Mouse (Mus musculus) kidney, embryonic 15.5 days (tissue): ENCODE measurements around the gene Th. TPM values are rescaled to one million over a fixed set of nuclear protein-coding genes. Genes with fewer than 3 reads are reported as not detected.
A peak's percentile ranks its signal among the peaks of the same experiment; 100 is the strongest.

Experiments
- ATAC-seq: fragments of 200-750 bp; cut with Nextera tagmentation; replicated peaks from 2 replicates; pipeline ENCODE4 v1.8.0; 2017; ENCODE audit warnings: moderate TSS enrichment; ENCODE audit not compliant: low FRiP score
- H3K27ac ChIP-seq: fragments of 300-500 bp; sonication (generic); 2 replicates; pipeline ENCODE4 v1.5.1; 2015; ENCODE audit warnings: mild to moderate bottlenecking, inconsistent platforms
- H3K27me3 ChIP-seq: fragments of 300-500 bp; sonication (generic); 2 replicates; pipeline ENCODE4 v1.6.1; 2015; ENCODE audit warnings: inconsistent platforms
- H3K36me3 ChIP-seq: fragments of 300-500 bp; sonication (generic); 2 replicates; pipeline ENCODE4 v1.6.1; 2015; ENCODE audit warnings: inconsistent platforms
- H3K4me1 ChIP-seq: fragments of 300-500 bp; sonication (generic); 2 replicates; pipeline ENCODE4 v1.6.1; 2015; ENCODE audit warnings: inconsistent platforms
- H3K4me2 ChIP-seq: fragments of 300-500 bp; sonication (generic); 2 replicates; pipeline ENCODE4 v1.6.1; 2015; ENCODE audit warnings: moderate library complexity, mild to moderate bottlenecking, inconsistent platforms
- H3K4me3 ChIP-seq: fragments of 300-500 bp; sonication (generic); replicated peaks from 2 replicates; pipeline ENCODE4 v1.5.1; 2015; ENCODE audit warnings: mild to moderate bottlenecking, inconsistent platforms
- H3K9ac ChIP-seq: fragments of 300-500 bp; sonication (generic); 2 replicates; pipeline ENCODE4 v1.6.1; 2015; ENCODE audit warnings: mild to moderate bottlenecking, inconsistent platforms
- H3K9me3 ChIP-seq: fragments of 300-500 bp; sonication (generic); replicated peaks from 2 replicates; pipeline ENCODE4 v1.6.1; 2016; ENCODE audit warnings: inconsistent platforms
- WGBS: fragments of 180-500 bp; shearing (Covaris S2); methylation state at CpG from one replicate; pipeline ENCODE4 v1.1.7; 2015; ENCODE audit warnings: mixed read lengths; 5-methylcytosine and 5-hydroxymethylcytosine counted together
- polyA plus RNA-seq: library from polyadenylated mRNA; unstranded; fragments of >200 nt; fragmentation: Nextera tagmentation; extraction: Ambion mirVana; gene quantifications from 2 replicates; pipeline ENCODE4 v1.2.1, GENCODE M21; 2015

The Th gene
- polyA plus RNA-seq, result 5.5 and 35.4 TPM in 2 replicates

DNA sequence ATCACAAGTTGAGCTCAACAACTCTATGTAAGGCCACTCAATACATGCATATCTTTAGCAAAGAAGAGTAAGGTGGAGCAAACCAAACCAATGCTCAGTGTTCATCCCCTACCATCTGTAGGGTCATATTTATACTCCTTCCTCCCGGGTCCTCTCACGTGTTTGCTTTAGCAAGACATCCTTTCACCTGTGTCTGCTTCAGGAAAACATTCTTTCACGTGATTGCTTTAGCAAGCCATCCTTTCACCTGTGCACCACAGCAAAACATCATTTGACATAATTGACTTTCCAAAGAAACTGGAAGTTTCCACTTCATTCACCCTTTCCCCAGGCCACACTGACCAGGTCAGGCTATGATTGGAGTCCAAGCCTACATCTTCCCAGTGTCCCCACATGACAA, at the start of gene Th:
Gene Th, minus strand, starts transcription at position 101 of the 400 bp plus-strand sequence.
- H3K4me2 ChIP-seq, result no peak within 1 kb of the TSS
- no peaks in the 10 kb centered on the region for H3K9me3 ChIP-seq
- no peaks in the 10 kb centered on the region for H3K36me3 ChIP-seq
- no peak within 1 kb of the TSS for H3K9ac ChIP-seq
- no peaks in the 10 kb centered on the region for H3K27me3 ChIP-seq
- no peak within 1 kb of the TSS for H3K27ac ChIP-seq
- 80% methylated on average over 3 of the region's 3 CpGs for WGBS
- no peak for ATAC-seq
- H3K4me3 ChIP-seq, result no peak within 1 kb of the TSS
- no peaks in the 10 kb centered on the region for H3K4me1 ChIP-seq

DNA sequence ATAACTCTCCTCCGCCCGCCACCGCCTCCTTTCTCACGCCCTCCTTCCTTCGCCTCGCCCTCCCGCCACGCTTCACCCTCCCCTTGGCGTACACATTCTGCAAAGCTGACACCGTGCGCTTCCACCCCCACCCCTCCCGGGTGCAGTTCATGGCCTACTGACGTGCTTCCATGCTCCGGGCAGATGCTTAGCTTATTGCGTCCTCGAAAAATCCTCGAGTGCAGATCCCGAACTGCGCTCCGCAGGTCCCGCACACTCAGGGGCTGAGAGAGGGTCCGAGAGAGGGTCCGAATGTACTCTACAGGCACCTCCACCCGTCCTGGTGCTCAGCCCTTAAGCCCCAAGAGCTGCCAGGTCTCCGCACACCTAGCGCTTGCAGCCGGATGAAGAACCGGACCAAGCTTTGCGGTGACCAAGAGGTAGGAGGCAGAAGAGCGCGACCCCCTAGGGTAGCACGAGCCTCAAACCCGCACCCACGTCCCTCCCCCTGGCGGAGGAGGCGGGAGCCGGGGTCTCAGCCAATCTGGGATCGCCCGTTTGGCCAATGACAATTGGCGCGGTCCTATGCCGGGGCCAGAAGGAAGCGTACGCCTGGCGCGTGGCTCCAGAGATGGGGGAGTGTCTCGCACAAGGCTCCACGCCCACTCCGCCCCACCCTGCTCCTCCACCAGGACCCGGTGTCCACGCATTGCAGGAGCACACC, 38.0 kb upstream of the Th start, which contains the start of gene Ascl2:
Gene Ascl2, minus strand, starts transcription at position 456 of the 703 bp plus-strand sequence.
- peak within 1 kb of the TSS; percentile 89 for H3K4me2 ChIP-seq
- 1% methylated on average over 51 of the region's 51 CpGs for WGBS
- no peaks in the 10 kb centered on the region for H3K36me3 ChIP-seq
- ATAC-seq, result peak; percentile 74
- peak within 1 kb of the TSS; percentile 48 for H3K4me3 ChIP-seq
- no peak within 1 kb of the TSS for H3K27ac ChIP-seq
- H3K4me1 ChIP-seq, result peaks cover 26% of the 10 kb centered on the region
- H3K9ac ChIP-seq, result peak within 1 kb of the TSS; percentile 35
- H3K27me3 ChIP-seq, result peaks cover 83% of the 10 kb centered on the region
- no peaks in the 10 kb centered on the region for H3K9me3 ChIP-seq

DNA sequence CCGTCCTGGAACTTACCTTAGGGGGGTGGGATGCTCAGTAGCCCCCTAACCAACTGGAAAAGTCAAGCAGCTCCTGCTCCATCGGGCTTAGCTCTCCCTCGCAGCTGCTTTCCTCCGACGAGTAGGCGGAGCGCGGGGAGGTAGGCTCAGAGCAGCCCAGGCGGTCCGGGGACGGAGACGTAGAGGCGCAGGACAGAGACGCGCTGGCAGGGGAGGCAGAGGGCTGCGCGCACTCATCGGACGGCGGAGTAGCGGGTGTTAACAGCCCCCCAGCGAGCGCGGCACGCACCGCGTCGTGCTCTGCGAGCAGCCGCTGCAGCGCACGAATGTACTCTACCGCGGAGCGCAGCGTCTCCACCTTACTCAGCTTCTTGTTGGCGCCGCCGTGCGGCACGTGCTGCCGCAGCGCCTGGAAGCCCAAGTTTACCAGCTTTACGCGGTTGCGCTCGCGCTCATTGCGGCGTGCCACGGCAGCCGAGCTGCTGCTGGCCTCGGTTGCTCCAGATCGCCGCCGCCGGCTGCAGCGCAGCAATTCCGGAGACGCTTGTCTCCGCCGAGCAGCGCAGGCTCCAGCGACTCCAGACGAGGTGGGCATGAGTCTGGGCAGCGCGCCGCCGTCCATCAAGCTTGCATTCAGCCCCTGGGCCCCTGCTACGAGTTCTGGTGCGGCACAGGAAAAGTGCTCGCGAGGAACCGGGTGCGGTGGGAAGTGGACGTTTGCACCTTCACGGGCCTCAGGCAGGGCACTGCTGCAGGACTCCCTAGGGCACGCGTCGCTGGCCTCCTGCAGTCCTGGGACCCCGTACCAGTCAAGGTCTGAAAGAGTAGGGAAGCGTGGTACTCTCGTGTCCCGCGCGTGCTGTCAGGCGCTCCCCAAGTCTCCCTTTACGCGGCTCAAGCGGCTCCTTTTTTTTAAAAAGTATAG, 37.2 kb upstream of the Th start:
- H3K27ac ChIP-seq, result peak overlapping the region; percentile 10; the same call in 1 of the 2 replicates
- under 1% methylated on average over 90 of the region's 90 CpGs for WGBS

DNA sequence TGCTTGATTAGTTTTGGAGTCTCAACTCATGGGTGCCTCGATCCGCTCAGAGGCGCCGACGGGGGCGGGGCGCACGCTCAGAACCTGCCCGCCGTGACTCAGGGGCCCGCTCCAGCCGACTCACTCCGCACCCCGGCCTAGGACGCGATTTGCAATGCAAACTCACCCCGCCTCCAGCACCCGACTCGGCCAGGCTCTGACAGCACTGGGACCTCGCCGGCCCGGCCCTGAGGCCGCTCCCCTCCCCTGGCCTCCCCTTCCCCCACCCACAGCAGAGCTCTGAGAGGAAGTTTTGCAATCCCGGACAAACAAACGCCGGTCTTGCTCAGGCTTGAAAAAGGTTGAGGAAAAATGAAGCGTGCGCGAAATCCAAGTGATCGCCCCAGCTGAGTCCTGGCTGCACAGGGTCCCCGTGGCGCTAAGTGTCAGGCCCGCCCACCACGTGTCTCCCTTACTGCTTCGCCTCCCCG, 36.5 kb upstream of the Th start:
- H3K4me3 ChIP-seq, result peak overlapping the region; percentile 48
- 2% methylated on average over 36 of the region's 36 CpGs for WGBS
- H3K27ac ChIP-seq, result peak overlapping the region; percentile 10; the same call in 1 of the 2 replicates
- ATAC-seq, result peak; percentile 67
- peak overlapping the region; percentile 89 for H3K4me2 ChIP-seq
- H3K27me3 ChIP-seq, result peaks cover 83% of the 10 kb centered on the region
- peaks cover 26% of the 10 kb centered on the region for H3K4me1 ChIP-seq
- peak overlapping the region; percentile 35; the same call in 1 of the 2 replicates for H3K9ac ChIP-seq
- H3K9me3 ChIP-seq, result no peaks in the 10 kb centered on the region
- no peaks in the 10 kb centered on the region for H3K36me3 ChIP-seq

More for the DNA sequence above, 37.2 kb upstream of the Th start:
- Histone ChIP-seq H3K4me1 (peaks cover 26% of the 10 kb centered on the region), H3K4me2 (peak overlapping the region; percentile 89), H3K4me3 (peak overlapping the region; percentile 48), H3K9ac (peak overlapping the region; percentile 35), H3K27me3 (peaks cover 83% of the 10 kb centered on the region), H3K9me3 (no peaks in the 10 kb centered on the region), H3K36me3 (no peaks in the 10 kb centered on the region)
- peak; percentile 61 for ATAC-seq

DNA sequence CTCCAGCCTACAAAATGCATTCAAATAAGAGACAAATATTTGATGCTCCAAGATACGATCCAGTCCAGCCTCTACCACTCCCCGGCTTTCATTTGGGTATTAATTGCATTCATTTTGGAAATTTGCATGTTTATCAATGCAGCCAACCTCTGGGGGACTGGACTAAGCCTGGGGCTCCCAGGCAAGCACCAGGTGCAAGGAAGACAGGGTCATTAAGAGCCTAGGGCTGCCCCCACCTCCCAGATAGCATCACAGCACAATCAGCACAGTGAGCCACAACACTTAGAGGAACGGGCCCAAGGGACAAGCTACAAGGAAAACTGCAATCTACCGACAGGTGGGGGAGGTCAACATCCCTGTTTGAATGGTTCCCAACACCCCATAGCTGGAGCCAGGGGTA, 28.8 kb upstream of the Th start:
- Histone ChIP-seq H3K36me3 (no peaks in the 10 kb centered on the region), H3K9me3 (no peaks in the 10 kb centered on the region), H3K27me3 (peaks cover 9% of the 10 kb centered on the region), H3K9ac (no peak overlapping the region), H3K4me3 (no peak overlapping the region), H3K4me1 (no peaks in the 10 kb centered on the region), H3K4me2 (no peak overlapping the region), H3K27ac (no peak overlapping the region)
- no peak for ATAC-seq
- 79% methylated on average over 4 of the region's 4 CpGs for WGBS

DNA sequence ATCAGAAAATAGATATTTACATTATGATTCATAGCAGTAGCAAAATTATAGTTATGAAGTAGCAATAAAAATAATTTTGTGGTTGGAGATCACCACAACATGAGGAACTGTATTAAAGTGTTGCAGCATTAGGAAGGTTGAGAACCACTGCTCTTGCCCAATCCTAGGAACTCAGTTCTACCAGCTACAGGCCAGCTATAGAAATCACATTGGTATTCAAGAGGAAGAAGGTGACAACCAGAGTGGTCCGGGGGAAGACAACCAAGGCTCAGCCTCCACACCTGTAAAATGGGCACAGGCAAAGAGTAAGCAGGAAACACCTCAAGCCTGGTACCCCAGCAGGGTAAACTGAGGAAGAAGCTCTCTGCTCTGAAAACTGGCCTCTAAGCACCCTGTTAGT, 27.9 kb upstream of the Th start:
- H3K9me3 ChIP-seq, result no peaks in the 10 kb centered on the region
- H3K4me3 ChIP-seq, result no peak overlapping the region
- no peaks in the 10 kb centered on the region for H3K36me3 ChIP-seq
- no peak overlapping the region for H3K27ac ChIP-seq
- H3K4me1 ChIP-seq, result no peaks in the 10 kb centered on the region
- no peak overlapping the region for H3K9ac ChIP-seq
- no peak for ATAC-seq
- no peak overlapping the region for H3K4me2 ChIP-seq
- peaks cover 2% of the 10 kb centered on the region; the same call in 1 of the 2 replicates for H3K27me3 ChIP-seq
- 95% methylated on average over 1 of the region's 1 CpGs for WGBS

DNA sequence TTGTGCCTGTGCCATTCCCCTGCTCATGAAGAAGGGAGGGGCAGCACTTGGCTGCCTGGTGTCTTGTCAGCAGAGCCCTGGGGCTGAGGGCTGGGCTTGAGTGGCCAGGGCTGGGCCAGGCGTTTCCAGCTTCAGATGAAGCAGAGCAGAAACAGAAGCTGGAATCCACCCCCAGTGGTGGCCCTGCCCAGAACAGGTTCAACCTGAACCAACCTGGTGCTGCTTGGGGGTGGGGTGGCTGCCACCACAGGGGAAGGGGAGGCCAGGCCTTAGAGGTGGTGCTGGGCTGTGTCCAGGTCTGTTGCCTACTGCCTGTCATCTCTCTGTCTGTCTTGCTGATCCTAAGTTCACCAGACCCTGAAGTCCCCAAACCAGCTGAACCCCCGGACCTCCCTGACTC, 25.1 kb upstream of the Th start:
- no peak; the same call in 1 of the 2 replicates for ATAC-seq
- WGBS, result 65% methylated on average over 2 of the region's 2 CpGs

DNA sequence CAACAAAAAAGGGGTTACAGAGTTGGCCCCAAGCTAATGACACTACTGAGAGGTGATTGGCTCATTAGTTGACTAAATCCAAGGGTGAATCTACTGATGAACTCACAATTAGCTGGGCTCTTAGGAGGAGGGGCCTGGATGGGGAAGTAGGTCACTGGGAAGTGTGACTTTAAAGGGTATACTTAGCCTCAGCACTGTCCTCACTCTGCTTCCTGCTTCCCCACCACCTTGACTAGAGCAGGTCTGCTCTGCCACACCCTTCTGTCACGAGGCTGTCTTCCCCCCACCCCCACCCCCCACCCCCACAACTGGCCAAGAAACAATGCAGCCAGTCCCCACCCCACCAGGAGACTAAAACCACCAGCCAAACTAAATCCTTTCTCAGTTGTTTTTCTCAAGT, 18.6 kb upstream of the Th start:
- Histone ChIP-seq H3K27ac (no peak overlapping the region), H3K9ac (no peak overlapping the region), H3K4me1 (0 out of 2 replicates have a peak, but pooled peaks cover 2% of the 10 kb centered on the region), H3K36me3 (no peaks in the 10 kb centered on the region), H3K9me3 (no peaks in the 10 kb centered on the region), H3K4me3 (no peak overlapping the region), H3K4me2 (no peak overlapping the region), H3K27me3 (no peaks in the 10 kb centered on the region)
- WGBS, result 0% methylated on average over 1 of the region's 1 CpGs
- ATAC-seq, result no peak

More for the DNA sequence above, 25.1 kb upstream of the Th start:
- H3K9ac ChIP-seq, result no peak overlapping the region
- no peak overlapping the region for H3K27ac ChIP-seq
- H3K4me1 ChIP-seq, result no peaks in the 10 kb centered on the region
- H3K9me3 ChIP-seq, result no peaks in the 10 kb centered on the region
- H3K4me2 ChIP-seq, result no peak overlapping the region
- H3K36me3 ChIP-seq, result no peaks in the 10 kb centered on the region
- H3K4me3 ChIP-seq, result no peak overlapping the region
- no peaks in the 10 kb centered on the region for H3K27me3 ChIP-seq

DNA sequence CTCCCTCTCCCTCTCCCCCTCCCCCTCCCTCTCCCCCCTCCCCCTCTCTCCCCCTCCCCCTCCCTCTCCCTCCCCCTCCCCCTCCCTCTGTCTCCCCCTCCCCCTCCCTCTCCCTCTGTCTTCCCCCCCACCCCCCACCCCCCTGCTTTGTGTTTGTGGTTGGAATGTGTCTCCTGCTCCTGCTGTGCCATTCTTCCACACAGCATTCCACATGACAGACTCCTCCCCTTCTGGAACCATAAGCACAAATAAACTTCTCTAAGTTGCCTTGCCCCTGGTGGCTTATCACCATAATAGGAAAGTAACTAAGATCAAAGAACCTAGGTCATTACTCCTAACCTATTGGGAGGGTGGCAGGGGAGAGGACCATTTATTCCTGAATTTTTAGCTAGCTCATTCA, 6.7 kb upstream of the Th start:
- ATAC-seq, result no peak
- Histone ChIP-seq H3K9me3 (no peaks in the 10 kb centered on the region), H3K9ac (no peak overlapping the region), H3K4me2 (no peak overlapping the region), H3K27ac (no peak overlapping the region), H3K4me1 (no peaks in the 10 kb centered on the region), H3K4me3 (no peak overlapping the region), H3K36me3 (no peaks in the 10 kb centered on the region), H3K27me3 (0 out of 2 replicates have a peak, but pooled peaks cover 3% of the 10 kb centered on the region)

DNA sequence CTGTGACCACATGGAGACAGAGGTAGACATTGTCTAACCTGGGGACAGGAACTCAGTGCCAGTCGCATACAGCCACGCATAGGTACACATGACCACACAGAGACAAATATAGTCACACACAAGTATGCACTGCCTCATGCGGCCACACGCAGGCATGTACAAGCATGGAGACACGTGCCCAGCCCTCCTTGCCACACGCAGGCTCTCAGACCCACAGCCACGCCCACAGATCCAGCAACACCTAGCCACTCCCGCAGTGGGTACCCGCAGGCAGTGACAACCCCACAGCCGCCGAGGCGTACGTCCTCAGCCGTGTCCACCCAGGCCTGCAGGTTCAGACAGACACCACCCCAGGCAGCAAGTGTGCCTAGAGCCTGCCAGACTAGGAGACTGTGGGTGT, 4.8 kb upstream of the Th start:
- ATAC-seq, result no peak
- Histone ChIP-seq H3K4me2 (no peak overlapping the region), H3K27me3 (0 out of 2 replicates have a peak, but pooled peaks cover 3% of the 10 kb centered on the region), H3K27ac (no peak overlapping the region), H3K4me3 (no peak overlapping the region), H3K36me3 (no peaks in the 10 kb centered on the region), H3K4me1 (no peaks in the 10 kb centered on the region), H3K9ac (no peak overlapping the region), H3K9me3 (no peaks in the 10 kb centered on the region)
- WGBS, result 86% methylated on average over 14 of the region's 14 CpGs

DNA sequence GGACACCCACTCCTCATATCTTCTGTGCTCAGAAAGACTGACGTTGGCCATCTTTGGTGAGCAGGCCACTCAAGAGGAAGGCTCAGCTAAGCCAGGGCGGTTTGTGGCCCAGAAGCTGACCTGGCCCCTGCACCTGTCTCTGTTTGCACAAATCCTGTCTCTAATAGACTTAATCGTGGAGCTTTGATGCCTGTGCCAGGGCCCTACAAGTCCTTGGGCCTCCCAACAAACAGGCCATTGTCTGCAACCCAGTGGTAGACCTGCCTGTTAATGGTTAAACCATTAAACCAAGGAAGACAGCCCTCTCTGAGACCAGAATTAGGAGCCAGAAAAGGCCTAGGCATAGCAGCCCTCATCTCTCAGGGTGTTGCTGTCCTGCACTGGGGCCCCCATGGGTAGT, 1.5 kb upstream of the Th start:
- Histone ChIP-seq H3K36me3 (no peaks in the 10 kb centered on the region), H3K27me3 (0 out of 2 replicates have a peak, but pooled peaks cover 3% of the 10 kb centered on the region), H3K4me2 (no peak overlapping the region), H3K4me3 (no peak overlapping the region), H3K4me1 (no peaks in the 10 kb centered on the region), H3K27ac (peak overlapping the region; percentile 18; the same call in 1 of the 2 replicates), H3K9ac (no peak overlapping the region), H3K9me3 (no peaks in the 10 kb centered on the region)
- ATAC-seq, result peak; percentile 43; the same call in 1 of the 2 replicates
- 72% methylated on average over 3 of the region's 3 CpGs for WGBS

DNA sequence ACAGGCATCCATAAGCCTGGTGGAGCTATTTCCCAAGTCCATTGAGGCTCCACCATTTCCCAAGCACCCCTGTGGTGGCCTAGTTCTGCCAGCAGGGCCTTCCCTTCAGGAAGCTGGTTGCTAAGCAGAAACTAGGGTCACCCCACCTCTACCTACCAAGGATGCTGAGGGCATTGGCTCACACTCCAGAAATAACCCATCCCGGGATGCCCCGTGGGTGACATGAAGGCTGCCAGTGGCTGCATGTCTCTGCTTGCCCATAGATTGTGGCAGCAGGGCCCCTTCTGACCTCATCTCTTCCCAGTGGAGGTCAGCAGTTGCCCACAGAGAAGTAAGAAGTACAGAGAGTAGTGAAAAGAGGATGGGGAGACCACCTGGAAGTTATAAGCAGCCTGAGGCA, 1.4 kb downstream of the Th start:
- Histone ChIP-seq H3K27me3 (no peaks in the 10 kb centered on the region), H3K27ac (no peak overlapping the region), H3K4me2 (no peak overlapping the region), H3K36me3 (no peaks in the 10 kb centered on the region), H3K4me1 (no peaks in the 10 kb centered on the region), H3K4me3 (no peak overlapping the region), H3K9me3 (no peaks in the 10 kb centered on the region), H3K9ac (no peak overlapping the region)
- ATAC-seq, result no peak
- 77% methylated on average over 2 of the region's 2 CpGs for WGBS
